Mouse (Mus musculus) liver, postnatal 0 days (tissue): ENCODE measurements around the gene Iqub. TPM values are rescaled to one million over a fixed set of nuclear protein-coding genes. Genes with fewer than 3 reads are reported as not detected.

Experiments
- ATAC-seq: fragments of 200-750 bp; cut with Nextera tagmentation; 2 replicates; pipeline ENCODE4 v1.8.0; 2017; ENCODE audit warnings: mild to moderate bottlenecking, moderate library complexity
- DNase-seq: peaks from one replicate; pipeline ENCODE4 v3.0.0-alpha.2; 2016
- H3K27ac ChIP-seq: fragments of 300-500 bp; sonication (generic); 2 replicates; pipeline ENCODE4 v1.5.1; 2014; ENCODE audit warnings: antibody characterized with exemption, moderate library complexity, mild to moderate bottlenecking, low read depth
- H3K27me3 ChIP-seq: fragments of 300-500 bp; sonication (generic); 2 replicates; pipeline ENCODE4 v1.6.1; 2014; ENCODE audit warnings: low read length, control low read depth, mixed read lengths; ENCODE audit not compliant: insufficient read depth
- H3K36me3 ChIP-seq: fragments of 300-500 bp; sonication (generic); replicated peaks from 2 replicates; pipeline ENCODE4 v1.6.1; 2014; ENCODE audit warnings: mild to moderate bottlenecking, control low read depth, low read length, moderate library complexity, mixed read lengths; ENCODE audit not compliant: insufficient read depth
- H3K4me1 ChIP-seq: fragments of 300-500 bp; sonication (generic); 2 replicates; pipeline ENCODE4 v1.6.1; 2014; ENCODE audit warnings: antibody characterized with exemption, mild to moderate bottlenecking, control low read depth; ENCODE audit not compliant: insufficient read depth
- H3K4me2 ChIP-seq: fragments of 300-500 bp; sonication (generic); 2 replicates; pipeline ENCODE4 v1.6.1; 2014; ENCODE audit warnings: low read depth, mild to moderate bottlenecking, low read length, moderate library complexity, mixed read lengths
- H3K4me3 ChIP-seq: fragments of 300-500 bp; sonication (generic); 2 replicates; pipeline ENCODE4 v1.5.1; 2014; ENCODE audit warnings: low read depth, low read length
- H3K9ac ChIP-seq: fragments of 300-500 bp; sonication (generic); replicated peaks from 2 replicates; pipeline ENCODE4 v1.6.1; 2014; ENCODE audit warnings: mild to moderate bottlenecking, moderate library complexity
- H3K9me3 ChIP-seq: fragments of 300-500 bp; sonication (generic); 2 replicates; pipeline ENCODE4 v1.6.1; 2016; ENCODE audit warnings: mild to moderate bottlenecking, control low read depth, low read length, mixed read lengths
- CTCF ChIP-seq: sonication (generic); IDR thresholded peaks from 2 replicates; pipeline ENCODE4 v1.5.1; 2016; ENCODE audit warnings: antibody characterized with exemption, low read depth
- EP300 ChIP-seq: IDR thresholded peaks from 2 replicates; pipeline ENCODE4 v1.6.1; 2016; ENCODE audit warnings: antibody characterized with exemption, low read depth, mild to moderate bottlenecking
- WGBS: fragments of 180-500 bp; shearing (Covaris S2); extraction: QIAGEN DNeasy Blood & Tissue Kit; methylation state at CpG from one replicate; pipeline ENCODE4 v1.1.7; 2014; ENCODE audit not compliant: insufficient replicate concordance; 5-methylcytosine and 5-hydroxymethylcytosine counted together
- polyA plus RNA-seq: library from polyadenylated mRNA; unstranded; fragments of >200 nt; fragmentation: Nextera tagmentation; extraction: Ambion mirVana; gene quantifications from 2 replicates; pipeline ENCODE4 v1.2.1, GENCODE M21; 2015

Iqub gene
- polyA plus RNA-seq, 1 experiment from 2014 or later, result not detected

DNA sequence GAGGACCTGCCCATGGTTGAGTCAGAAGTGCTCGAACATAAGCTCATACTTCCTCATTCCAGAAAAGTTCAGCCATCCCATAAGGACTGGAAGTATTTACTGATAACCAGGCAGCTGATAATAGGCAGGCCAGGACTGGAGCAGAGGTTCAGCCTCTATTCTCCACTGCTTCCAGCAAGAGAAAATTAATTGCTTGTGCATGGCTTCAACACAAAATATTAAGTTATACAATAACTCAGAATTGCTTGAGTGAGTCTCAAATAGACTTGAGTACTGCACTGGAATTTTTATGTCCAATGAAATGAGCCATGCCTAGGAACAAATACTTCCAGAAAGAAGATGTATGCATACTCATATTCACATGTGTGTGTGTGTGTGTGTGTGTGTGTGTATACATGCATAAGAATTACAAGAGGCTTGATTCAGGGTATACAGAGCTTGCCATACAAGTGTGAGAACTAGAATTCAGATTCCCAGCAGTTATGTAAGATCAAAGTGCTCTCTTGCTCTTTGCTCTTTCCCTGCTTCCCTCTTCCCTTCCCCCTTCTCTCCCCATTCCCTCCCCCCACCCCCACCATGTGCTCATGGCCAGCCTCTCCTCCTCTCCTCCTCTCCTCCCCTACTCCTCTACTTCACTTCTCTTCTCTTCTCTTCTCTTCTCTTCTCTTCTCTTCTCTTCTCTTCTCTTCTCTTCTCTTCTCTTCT, 32.0 kb upstream of the Iqub start:
- Histone ChIP-seq H3K9ac (no peak overlapping the region), H3K4me2 (no peak overlapping the region), H3K27ac (no peak overlapping the region), H3K9me3 (no peaks in the 10 kb centered on the region), H3K27me3 (no peaks in the 10 kb centered on the region), H3K4me3 (no peak overlapping the region), H3K4me1 (no peaks in the 10 kb centered on the region), H3K36me3 (no peaks in the 10 kb centered on the region)
- DNase-seq (no peak), ATAC-seq (no peak)
- TF ChIP-seq CTCF (no peak), EP300 (no peak)
- 45% methylated on average over 1 of the region's 1 CpGs for WGBS

DNA sequence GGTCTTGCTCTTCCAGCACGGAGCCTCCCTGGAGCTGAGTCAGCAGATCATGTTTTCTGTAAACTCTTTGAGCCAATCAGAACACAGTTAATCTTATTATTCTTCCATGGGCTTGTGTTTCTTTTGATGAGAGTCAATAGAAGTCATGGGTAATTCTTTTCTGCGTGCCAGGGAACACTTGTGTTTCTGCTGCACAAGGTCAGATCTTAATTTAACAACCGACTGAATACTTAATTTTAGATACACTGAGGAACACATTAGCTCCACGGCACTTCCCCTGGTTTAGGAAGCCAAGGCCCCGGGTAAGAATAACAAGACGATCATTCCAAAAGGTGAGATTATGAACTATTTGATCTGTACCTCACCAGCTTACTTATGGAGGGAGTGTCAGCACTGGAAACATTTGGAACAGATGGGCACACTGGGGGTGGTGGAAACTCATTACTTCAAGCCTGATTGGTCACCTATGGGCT, 28.3 kb upstream of the Iqub start:
- H3K4me2 ChIP-seq, result no peak overlapping the region
- no peaks in the 10 kb centered on the region for H3K4me1 ChIP-seq
- DNase-seq (no peak), ATAC-seq (no peak)
- H3K9ac ChIP-seq, result no peak overlapping the region
- TF ChIP-seq CTCF (no peak), EP300 (no peak)
- 69% methylated on average over 6 of the region's 6 CpGs for WGBS
- H3K4me3 ChIP-seq, result no peak overlapping the region
- H3K36me3 ChIP-seq, result no peaks in the 10 kb centered on the region
- no peaks in the 10 kb centered on the region for H3K27me3 ChIP-seq
- H3K27ac ChIP-seq, result no peak overlapping the region
- no peaks in the 10 kb centered on the region for H3K9me3 ChIP-seq

DNA sequence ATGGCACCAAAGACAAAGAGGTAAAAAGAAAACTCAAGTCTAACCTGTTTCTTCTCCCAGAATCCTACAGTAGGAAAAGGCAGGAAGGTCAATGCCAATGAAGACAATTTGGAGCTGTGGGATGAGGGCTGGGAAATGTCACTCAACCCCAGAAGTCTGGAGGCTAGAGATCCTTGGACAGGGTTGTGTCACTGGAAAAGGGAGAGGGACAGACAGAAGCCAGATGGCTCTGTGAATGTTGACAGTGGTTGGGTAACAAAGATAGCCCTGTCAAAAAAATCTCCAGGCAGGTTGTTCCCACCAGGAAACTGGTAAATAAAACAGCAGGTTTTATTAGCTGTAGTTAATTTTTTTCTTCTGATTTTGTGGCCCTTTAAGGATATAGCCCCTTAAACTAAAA, 27.5 kb upstream of the Iqub start:
- DNase-seq (no peak), ATAC-seq (no peak)
- no peaks in the 10 kb centered on the region for H3K27me3 ChIP-seq
- no peaks in the 10 kb centered on the region for H3K36me3 ChIP-seq
- TF ChIP-seq EP300 (no peak), CTCF (no peak)
- no peaks in the 10 kb centered on the region for H3K4me1 ChIP-seq
- H3K9me3 ChIP-seq, result no peaks in the 10 kb centered on the region
- H3K4me3 ChIP-seq, result no peak overlapping the region
- no peak overlapping the region for H3K27ac ChIP-seq
- no peak overlapping the region for H3K9ac ChIP-seq
- H3K4me2 ChIP-seq, result no peak overlapping the region

DNA sequence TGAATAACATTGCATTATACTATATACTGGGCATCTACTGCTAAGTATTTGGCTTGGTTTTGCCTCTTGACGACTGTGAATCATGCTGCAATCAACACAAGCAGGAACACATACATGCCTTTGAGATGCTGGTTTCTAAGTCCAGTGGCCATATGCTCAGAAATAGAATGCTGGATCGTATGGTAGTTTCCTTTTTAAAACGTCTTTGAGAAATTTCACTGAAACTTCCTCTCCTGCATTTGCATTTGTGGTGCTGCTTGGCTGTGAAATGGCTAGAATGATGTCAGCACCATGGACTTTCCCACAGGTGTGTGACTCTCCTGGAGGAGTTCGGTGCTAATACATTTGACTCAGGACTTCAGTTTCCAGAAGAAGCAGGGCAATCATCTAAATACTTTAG, 25.2 kb upstream of the Iqub start:
- no peaks in the 10 kb centered on the region for H3K9me3 ChIP-seq
- DNase-seq (no peak), ATAC-seq (no peak)
- no peaks in the 10 kb centered on the region for H3K4me1 ChIP-seq
- H3K27me3 ChIP-seq, result no peaks in the 10 kb centered on the region
- no peak overlapping the region for H3K9ac ChIP-seq
- WGBS, result 57% methylated on average over 4 of the region's 4 CpGs
- TF ChIP-seq CTCF (no peak), EP300 (no peak)
- no peak overlapping the region for H3K4me3 ChIP-seq
- H3K4me2 ChIP-seq, result no peak overlapping the region
- H3K36me3 ChIP-seq, result no peaks in the 10 kb centered on the region
- H3K27ac ChIP-seq, result no peak overlapping the region

DNA sequence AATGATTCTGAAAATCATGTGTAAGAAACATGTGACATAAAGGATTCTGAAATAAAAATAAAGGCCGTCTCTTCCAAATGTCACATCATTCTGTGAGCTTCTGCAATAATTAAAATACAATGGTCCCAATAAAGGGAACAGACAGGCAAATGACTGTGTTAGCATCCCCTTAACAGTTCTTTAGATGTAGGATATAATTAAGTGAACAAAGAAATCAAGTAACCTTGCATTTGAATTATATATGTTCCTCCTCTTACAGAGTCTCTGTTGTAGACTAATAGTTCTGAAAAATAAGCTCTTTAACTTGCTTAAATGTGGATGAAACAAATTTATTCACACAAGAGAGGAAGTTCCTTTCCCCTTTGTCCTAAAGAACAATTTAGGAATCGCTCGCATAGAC, 23.6 kb upstream of the Iqub start:
- Histone ChIP-seq H3K4me3 (no peak overlapping the region), H3K36me3 (no peaks in the 10 kb centered on the region), H3K4me1 (no peaks in the 10 kb centered on the region), H3K4me2 (no peak overlapping the region), H3K9ac (no peak overlapping the region), H3K9me3 (no peaks in the 10 kb centered on the region), H3K27me3 (no peaks in the 10 kb centered on the region), H3K27ac (no peak overlapping the region)
- WGBS, result 68% methylated on average over 3 of the region's 3 CpGs
- DNase-seq, result no peak
- TF ChIP-seq CTCF (no peak), EP300 (no peak)
- ATAC-seq, result no peak

DNA sequence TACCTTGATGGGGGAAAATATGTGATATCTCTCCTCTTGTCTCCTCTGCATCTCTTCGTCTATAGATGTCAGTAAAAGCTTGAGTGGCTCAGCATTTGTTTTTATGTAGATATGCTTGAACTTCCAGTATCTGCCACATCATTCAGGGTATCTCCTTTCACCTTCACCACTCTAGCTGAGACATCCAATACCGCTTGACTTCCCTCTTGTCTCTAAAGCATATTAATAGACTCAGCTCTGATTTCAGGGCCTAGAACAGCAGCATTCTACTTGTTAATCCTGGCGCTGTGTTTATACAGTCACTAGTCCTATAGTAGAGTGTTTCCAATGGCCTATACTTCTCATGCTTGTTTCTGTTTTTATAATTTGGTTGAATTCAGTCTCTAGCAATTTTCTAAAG, 17.9 kb upstream of the Iqub start:
- peaks cover 4% of the 10 kb centered on the region; the same call in 1 of the 2 replicates for H3K4me1 ChIP-seq
- H3K4me2 ChIP-seq, result no peak overlapping the region
- H3K27me3 ChIP-seq, result no peaks in the 10 kb centered on the region
- H3K9ac ChIP-seq, result no peak overlapping the region
- no peaks in the 10 kb centered on the region for H3K9me3 ChIP-seq
- ATAC-seq (no peak), DNase-seq (no peak)
- no peaks in the 10 kb centered on the region for H3K36me3 ChIP-seq
- WGBS, result 66% methylated on average over 3 of the region's 3 CpGs
- no peak overlapping the region for H3K4me3 ChIP-seq
- TF ChIP-seq EP300 (no peak), CTCF (no peak)
- no peak overlapping the region for H3K27ac ChIP-seq
